ENCODE assay signal across 10 mouse cellular contexts in genomic region chr8:60444989-60445388, GRCm38 (mm10). TPM values are rescaled to one million over a fixed set of nuclear protein-coding genes. Genes with fewer than 3 reads are reported as not detected.
DNase-seq lines count a peak whose midpoint lies in the region; ATAC-seq and TF ChIP-seq lines count a peak whose summit lies in the region.
"Had no signal": no experiment of that assay in that cellular context is flagged by ENCODE, and none has a peak within 500 bp of the region (broad histone marks: within the 10 kb centered on the region; RNA-seq: fewer than 3 reads in every experiment).

No protein-coding gene starts in this region.

- peak; percentile 49; the same call in 1 of the 2 replicates for TF ChIP-seq CTCF in kidney, postnatal 0 days (IDR thresholded peaks at IDR 0.05; ENCODE audit: low read depth)

- H3K9me3 ChIP-seq in kidney, postnatal 0 days (replicated peaks; ENCODE audit: low read length) = no peaks in the 10 kb centered on the region
- H3K9me3 ChIP-seq in neural tube, embryonic 15.5 days (replicated peaks) = no peaks in the 10 kb centered on the region
- H3K9me3 ChIP-seq: limb, embryonic 15.5 days had no signal

- no peak for ATAC-seq in kidney, postnatal 0 days (replicated peaks; ENCODE audit: low FRiP score, low read depth)
- ATAC-seq in neural tube, embryonic 15.5 days (ENCODE audit: low FRiP score) = peak; percentile 89
- no peak for ATAC-seq in megakaryocyte, adult 5-6 weeks (ENCODE audit: poor library complexity, severe bottlenecking)

- no peaks in the 10 kb centered on the region for H3K27me3 ChIP-seq in kidney, postnatal 0 days (ENCODE audit: insufficient read depth, low read length)
- no peaks in the 10 kb centered on the region for H3K27me3 ChIP-seq in neural tube, embryonic 15.5 days (replicated peaks)
- H3K27me3 ChIP-seq: limb, embryonic 15.5 days had no signal

- H3K4me3 ChIP-seq in kidney, postnatal 0 days (replicated peaks; ENCODE audit: low read depth, low read length) = no peak overlapping the region
- no peak overlapping the region for H3K4me3 ChIP-seq in neural tube, embryonic 15.5 days (replicated peaks)
- H3K4me3 ChIP-seq: limb, embryonic 15.5 days had no signal

- 62% methylated on average over 6 of the region's 6 CpGs for WGBS in kidney, postnatal 0 days
- WGBS in neural tube, embryonic 15.5 days = 65% methylated on average over 6 of the region's 6 CpGs

- no peak overlapping the region for H3K4me2 ChIP-seq in kidney, postnatal 0 days (ENCODE audit: low read length)
- H3K4me2 ChIP-seq in neural tube, embryonic 15.5 days = no peak overlapping the region
- H3K4me2 ChIP-seq: limb, embryonic 15.5 days had no signal

- DNase-seq in kidney, postnatal 0 days (ENCODE audit: low spot score) = peak; percentile 63
- no peak for DNase-seq in kidney, postnatal 25 days
- peak; percentile 41 for DNase-seq in embryo, embryonic 11 days
- peak; percentile 28 for DNase-seq in layer of hippocampus, adult 11-12 months (ENCODE audit: low spot score)
- DNase-seq in heart, adult 11 months = no peak
- DNase-seq: heart, postnatal 36 days had no signal

- no peak overlapping the region for H3K27ac ChIP-seq in kidney, postnatal 0 days
- peak overlapping the region; percentile 41; the same call in 1 of the 2 replicates for H3K27ac ChIP-seq in neural tube, embryonic 15.5 days (replicated peaks)
- H3K27ac ChIP-seq: limb, embryonic 15.5 days had no signal

- H3K4me1 ChIP-seq in kidney, postnatal 0 days (replicated peaks; ENCODE audit: insufficient read depth, low read length) = no peaks in the 10 kb centered on the region
- no peaks in the 10 kb centered on the region for H3K4me1 ChIP-seq in neural tube, embryonic 15.5 days
- H3K4me1 ChIP-seq: limb, embryonic 15.5 days had no signal

- H3K36me3 ChIP-seq in kidney, postnatal 0 days (ENCODE audit: insufficient read depth, low read length) = no peaks in the 10 kb centered on the region
- no peaks in the 10 kb centered on the region for H3K36me3 ChIP-seq in neural tube, embryonic 15.5 days
- H3K36me3 ChIP-seq: limb, embryonic 15.5 days had no signal

- no peak overlapping the region for H3K9ac ChIP-seq in kidney, postnatal 0 days (ENCODE audit: low read depth, low read length)
- H3K9ac ChIP-seq in neural tube, embryonic 15.5 days (replicated peaks) = no peak overlapping the region
- H3K9ac ChIP-seq: limb, embryonic 15.5 days had no signal

RNA-seq across cellular contexts. Expression of gene Gm10283, which starts 58.0 kb away (rescaled TPM):
- polyA plus RNA-seq in kidney, postnatal 0 days (2015; fragmentation: Nextera tagmentation; extraction: Ambion mirVana) = 2.9 and 3.6 TPM in 2 replicates
- polyA plus RNA-seq in neural tube, embryonic 15.5 days (2015; fragmentation: Nextera tagmentation; extraction: Ambion mirVana) = not detected in 2 replicates
- total RNA-seq in megakaryocyte, adult 5-6 weeks (2015) = not detected in 2 replicates
- total RNA-seq in megakaryocyte, adult 5-6 weeks (2017) = not detected in 2 replicates
- total RNA-seq: heart, postnatal 36 days had no signal
- polyA plus RNA-seq: limb, embryonic 15.5 days; spleen, adult 2 months had no signal

Comparison
In these comparisons a context has a peak if more than half of its experiments do, and no peak if none do; other contexts are left out.
1. DNase-seq: peak in kidney, postnatal 0 days (single experiment), embryo, embryonic 11 days (single experiment) and layer of hippocampus, adult 11-12 months (single experiment); none in kidney, postnatal 25 days (0 of 2) and heart, adult 11 months (single experiment).